Mouse (Mus musculus): Measurements from ENCODE around the gene Zswim2.
"Not testable (repeated sequence)": the region's sequence is repeated elsewhere in the genome, so short reads cannot be mapped to it uniquely, and the experiment has no call there.

GRCm38 (mm10) chr2:83961203-83961602, 20.2 kb upstream of the Zswim2 start, which contains the start of gene Gm13693:
- TF ChIP-seq POLR2A (IDR thresholded peaks at IDR 0.05; ENCODE audit: low read depth, low read length); CTCF (IDR thresholded peaks at IDR 0.05; ENCODE audit: extremely low read depth, insufficient read depth, insufficient read length, insufficient replicate concordance): not testable (repeated sequence)

Measured in spleen, adult 2 months (tissue).